Mouse (Mus musculus) heart, embryonic 11.5 days (tissue): ENCODE data around the gene Tmem116. TPM values are rescaled to one million over a fixed set of nuclear protein-coding genes. Genes with fewer than 3 reads are reported as not detected.
A peak's percentile ranks its signal among the peaks of the same experiment; 100 is the strongest.

Source experiments
- ATAC-seq: fragments of 200-750 bp; cut with Nextera tagmentation; replicated peaks from 2 replicates; pipeline ENCODE4 v1.8.0; 2017; ENCODE audit warnings: moderate library complexity; ENCODE audit not compliant: insufficient number of reproducible peaks, low FRiP score, low TSS enrichment
- H3K27ac ChIP-seq: fragments of 300-500 bp; sonication (generic); 2 replicates; pipeline ENCODE4 v1.5.1; 2014; ENCODE audit warnings: mild to moderate bottlenecking, low read depth, low read length
- H3K27me3 ChIP-seq: fragments of 300-500 bp; sonication (generic); 2 replicates; pipeline ENCODE4 v1.6.1; 2014; ENCODE audit warnings: mild to moderate bottlenecking, low read length, mixed read lengths; ENCODE audit not compliant: control insufficient read depth, insufficient read depth
- H3K36me3 ChIP-seq: fragments of 300-500 bp; sonication (generic); 2 replicates; pipeline ENCODE4 v1.6.1; 2014; ENCODE audit warnings: mild to moderate bottlenecking, low read length, moderate library complexity, mixed read lengths; ENCODE audit not compliant: control insufficient read depth, insufficient read depth
- H3K4me1 ChIP-seq: fragments of 300-500 bp; sonication (generic); 2 replicates; pipeline ENCODE4 v1.6.1; 2014; ENCODE audit warnings: low read length; ENCODE audit not compliant: control insufficient read depth, insufficient read depth
- H3K4me2 ChIP-seq: fragments of 300-500 bp; sonication (generic); 2 replicates; pipeline ENCODE4 v1.6.1; 2014; ENCODE audit warnings: mild to moderate bottlenecking, moderate library complexity
- H3K4me3 ChIP-seq: fragments of 300-500 bp; sonication (generic); 2 replicates; pipeline ENCODE4 v1.5.1; 2014; ENCODE audit warnings: low read depth, low read length
- H3K9ac ChIP-seq: fragments of 300-500 bp; sonication (generic); 2 replicates; pipeline ENCODE4 v1.6.1; 2014; ENCODE audit warnings: mild to moderate bottlenecking, low read depth, low read length, moderate library complexity
- H3K9me3 ChIP-seq: fragments of 300-500 bp; sonication (generic); replicated peaks from 2 replicates; pipeline ENCODE4 v1.6.1; 2016; ENCODE audit warnings: low read length; ENCODE audit not compliant: control insufficient read depth
- WGBS: fragments of 180-500 bp; shearing (Covaris S2); extraction: QIAGEN DNeasy Blood & Tissue Kit; methylation state at CpG from one replicate; pipeline ENCODE4 v1.1.7; 2014; ENCODE audit not compliant: insufficient replicate concordance; 5-methylcytosine and 5-hydroxymethylcytosine counted together
- polyA plus RNA-seq: library from polyadenylated mRNA; unstranded; fragments of >200 nt; fragmentation: Nextera tagmentation; extraction: Ambion mirVana; gene quantifications from 2 replicates; pipeline ENCODE4 v1.2.1, GENCODE M21; 2014

Gene Tmem116
- polyA plus RNA-seq = 3.5 and 4.0 TPM in 2 replicates

DNA sequence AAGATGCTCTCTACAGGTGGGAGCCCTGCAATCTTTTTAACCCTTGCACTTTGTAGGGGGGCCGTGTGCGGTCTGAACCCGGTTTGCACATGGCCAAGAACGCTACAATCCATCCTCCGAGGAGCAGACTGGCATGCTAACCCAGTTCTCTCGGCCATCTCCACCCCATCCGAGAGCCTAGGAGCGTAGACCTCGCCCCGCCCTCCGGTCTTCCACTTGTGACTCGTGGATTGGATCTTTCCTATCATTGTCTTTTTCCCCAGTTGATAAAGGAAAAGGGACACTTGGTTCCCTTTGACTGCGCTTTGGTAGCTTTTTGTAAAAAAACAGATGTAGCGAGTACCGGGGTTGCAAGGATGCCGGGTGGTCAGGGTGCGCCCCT lies at the start of gene Tmem116:
Gene Tmem116 (plus strand): TSS at position 250 of the 382 bp plus-strand sequence.
- 1% methylated on average over 17 of the region's 17 CpGs for WGBS
- peaks cover 25% of the 10 kb centered on the region for H3K4me1 ChIP-seq
- H3K9me3 ChIP-seq = no peaks in the 10 kb centered on the region
- H3K36me3 ChIP-seq = peaks cover 9% of the 10 kb centered on the region
- peak within 1 kb of the TSS; percentile 99 for H3K9ac ChIP-seq
- H3K4me3 ChIP-seq = peak within 1 kb of the TSS; percentile 96
- peak within 1 kb of the TSS; percentile 75 for H3K4me2 ChIP-seq
- no peaks in the 10 kb centered on the region for H3K27me3 ChIP-seq
- no peak for ATAC-seq
- H3K27ac ChIP-seq = peak within 1 kb of the TSS; percentile 97

DNA sequence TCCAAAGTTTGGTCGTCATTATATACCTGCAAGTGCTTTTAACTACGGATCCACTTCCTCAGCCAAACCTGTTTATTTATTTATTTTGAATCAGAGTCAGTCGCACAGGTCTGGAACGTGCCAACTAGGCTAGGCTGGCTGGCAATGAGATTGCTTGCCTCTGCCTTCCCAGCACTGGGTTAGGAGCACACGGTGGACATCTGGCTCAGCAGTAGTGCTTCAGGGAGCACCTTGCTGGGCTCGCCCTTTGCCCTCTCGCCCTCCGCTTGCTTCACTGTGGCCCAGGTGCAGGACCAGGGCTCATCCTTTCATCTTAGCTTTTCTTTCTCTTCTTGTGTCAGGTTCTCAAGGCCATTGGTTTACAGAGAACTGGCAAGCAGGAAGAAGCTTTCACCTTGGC lies 43.8 kb upstream of the Tmem116 start:
- Histone ChIP-seq H3K27ac (no peak overlapping the region), H3K4me3 (no peak overlapping the region), H3K4me2 (no peak overlapping the region), H3K4me1 (0 out of 2 replicates have a peak, but pooled peaks cover 3% of the 10 kb centered on the region), H3K9me3 (no peaks in the 10 kb centered on the region), H3K27me3 (no peaks in the 10 kb centered on the region), H3K9ac (no peak overlapping the region), H3K36me3 (peaks cover 12% of the 10 kb centered on the region; the same call in 1 of the 2 replicates)
- ATAC-seq = no peak
- WGBS = 90% methylated on average over 8 of the region's 8 CpGs

DNA sequence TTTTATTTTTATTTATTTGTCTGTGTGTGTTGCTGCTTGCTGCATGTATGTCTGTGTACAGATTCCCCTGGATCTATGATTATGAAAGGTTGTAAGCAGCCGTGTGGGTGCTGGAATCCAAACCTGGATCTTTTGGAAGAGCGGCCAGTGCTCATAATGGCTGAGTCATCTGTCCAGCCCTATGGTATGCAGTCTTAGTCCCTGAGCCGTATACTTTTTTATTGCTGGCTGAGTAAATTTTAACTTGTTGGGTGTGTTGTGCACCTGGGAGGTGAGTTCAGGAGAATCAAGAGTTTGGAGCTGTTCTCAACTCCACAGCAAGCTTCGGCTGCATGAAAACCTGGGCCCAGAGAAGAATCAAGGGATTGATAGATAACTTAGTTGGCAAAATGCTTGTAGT lies 40.7 kb upstream of the Tmem116 start:
- no peaks in the 10 kb centered on the region for H3K4me1 ChIP-seq
- H3K27ac ChIP-seq = no peak overlapping the region
- H3K27me3 ChIP-seq = no peaks in the 10 kb centered on the region
- no peaks in the 10 kb centered on the region for H3K9me3 ChIP-seq
- ATAC-seq = no peak
- H3K4me3 ChIP-seq = no peak overlapping the region
- no peak overlapping the region for H3K9ac ChIP-seq
- 94% methylated on average over 4 of the region's 4 CpGs for WGBS
- H3K36me3 ChIP-seq = peaks cover 30% of the 10 kb centered on the region
- no peak overlapping the region for H3K4me2 ChIP-seq

DNA sequence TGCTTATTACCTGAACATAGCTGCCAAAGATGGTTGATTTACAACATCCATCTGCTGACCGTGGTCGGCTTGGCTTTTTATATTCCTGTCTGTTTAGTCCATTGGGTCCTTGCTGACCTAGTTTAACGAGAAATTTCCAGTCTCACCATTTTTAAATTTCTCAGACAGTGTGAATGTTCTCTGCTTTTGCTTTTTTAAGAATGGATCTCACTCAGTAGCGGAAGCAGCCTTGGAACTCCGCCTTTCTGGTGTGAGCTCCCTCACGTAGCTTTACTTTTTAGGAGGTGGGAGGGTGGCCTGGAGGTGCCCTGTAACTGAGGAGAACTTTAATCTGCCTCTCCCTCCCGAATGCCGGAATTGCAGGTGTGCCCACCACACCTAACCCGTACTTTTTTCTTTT lies 31.0 kb upstream of the Tmem116 start:
- Histone ChIP-seq H3K27me3 (no peaks in the 10 kb centered on the region), H3K4me2 (no peak overlapping the region), H3K9ac (no peak overlapping the region), H3K4me1 (no peaks in the 10 kb centered on the region), H3K4me3 (no peak overlapping the region), H3K36me3 (peaks cover 56% of the 10 kb centered on the region), H3K27ac (no peak overlapping the region), H3K9me3 (no peaks in the 10 kb centered on the region)
- WGBS = 93% methylated on average over 9 of the region's 9 CpGs
- no peak for ATAC-seq

DNA sequence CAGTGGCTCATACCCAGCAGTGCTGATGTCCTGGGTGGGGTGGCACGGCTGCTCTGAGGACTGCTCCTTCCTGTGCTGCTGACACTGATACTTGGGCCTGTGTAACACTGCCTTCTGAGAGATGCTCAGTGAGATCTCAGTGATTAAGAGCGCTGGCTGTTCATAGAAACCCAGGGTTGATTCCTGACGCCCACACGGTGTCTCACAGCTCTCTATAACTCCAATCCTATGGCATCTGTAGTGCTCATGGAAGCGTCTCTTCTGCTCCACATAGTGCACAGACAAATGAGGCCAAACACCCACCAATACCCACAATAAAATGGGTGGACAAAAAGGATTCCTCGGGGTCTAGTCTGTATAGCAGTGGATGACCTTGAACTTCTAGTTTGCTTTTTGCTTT lies 28.9 kb upstream of the Tmem116 start:
- Histone ChIP-seq H3K9me3 (no peaks in the 10 kb centered on the region), H3K4me3 (no peak overlapping the region), H3K27ac (no peak overlapping the region), H3K4me1 (no peaks in the 10 kb centered on the region), H3K27me3 (no peaks in the 10 kb centered on the region), H3K9ac (no peak overlapping the region), H3K4me2 (no peak overlapping the region), H3K36me3 (peaks cover 52% of the 10 kb centered on the region)
- 88% methylated on average over 6 of the region's 6 CpGs for WGBS
- ATAC-seq = no peak

DNA sequence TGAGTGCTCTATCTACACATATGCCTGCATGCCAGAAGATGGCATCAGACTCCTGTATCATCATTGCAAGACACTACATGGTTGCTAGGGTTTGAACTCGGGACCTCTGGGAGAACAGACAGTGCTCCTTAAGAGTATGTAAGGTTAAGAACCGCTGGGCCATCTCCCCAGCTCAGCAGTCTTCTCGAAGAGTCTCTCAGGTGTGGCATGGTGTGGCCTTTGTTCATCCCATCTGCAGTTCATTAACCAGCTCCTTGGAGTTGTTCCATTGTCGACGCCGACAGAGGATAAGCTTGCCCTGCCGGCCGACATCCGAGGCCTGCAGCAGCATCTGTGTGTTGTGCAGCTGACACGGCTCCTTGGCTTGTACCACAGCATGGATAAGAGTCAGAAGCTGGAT lies 28.4 kb upstream of the Tmem116 start:
- no peak overlapping the region for H3K9ac ChIP-seq

DNA sequence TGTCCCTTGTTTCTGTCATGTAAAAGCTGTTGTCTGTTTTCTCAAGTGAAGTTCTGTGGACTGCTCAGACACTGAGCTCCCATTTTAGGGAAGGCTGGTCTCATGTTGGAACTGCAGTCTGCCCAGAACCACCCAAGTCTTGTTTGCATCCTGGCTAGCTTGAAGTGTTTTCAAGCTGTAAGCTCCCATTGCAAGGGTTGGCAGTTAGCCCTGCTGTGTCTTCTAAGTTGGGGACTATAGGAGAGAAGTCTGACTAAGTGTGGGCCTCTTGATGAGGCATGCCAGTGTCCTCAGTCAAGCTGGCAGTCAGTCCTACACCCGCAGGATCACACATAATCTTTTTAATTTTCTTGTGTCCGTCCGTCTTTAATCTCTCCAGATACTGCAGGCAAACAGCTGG lies 22.7 kb upstream of the Tmem116 start:
- H3K27me3 ChIP-seq = no peaks in the 10 kb centered on the region
- H3K4me2 ChIP-seq = no peak overlapping the region
- no peak overlapping the region for H3K27ac ChIP-seq
- no peaks in the 10 kb centered on the region for H3K9me3 ChIP-seq
- 91% methylated on average over 3 of the region's 3 CpGs for WGBS
- H3K36me3 ChIP-seq = peaks cover 71% of the 10 kb centered on the region
- no peak for ATAC-seq
- no peak overlapping the region for H3K4me3 ChIP-seq
- H3K9ac ChIP-seq = no peak overlapping the region
- H3K4me1 ChIP-seq = no peaks in the 10 kb centered on the region

More for the DNA sequence above, 28.4 kb upstream of the Tmem116 start:
- Histone ChIP-seq H3K27ac (no peak overlapping the region), H3K9me3 (no peaks in the 10 kb centered on the region), H3K36me3 (peaks cover 49% of the 10 kb centered on the region), H3K4me1 (no peaks in the 10 kb centered on the region), H3K4me3 (no peak overlapping the region), H3K4me2 (no peak overlapping the region), H3K27me3 (no peaks in the 10 kb centered on the region)
- no peak for ATAC-seq
- WGBS = 86% methylated on average over 10 of the region's 10 CpGs

DNA sequence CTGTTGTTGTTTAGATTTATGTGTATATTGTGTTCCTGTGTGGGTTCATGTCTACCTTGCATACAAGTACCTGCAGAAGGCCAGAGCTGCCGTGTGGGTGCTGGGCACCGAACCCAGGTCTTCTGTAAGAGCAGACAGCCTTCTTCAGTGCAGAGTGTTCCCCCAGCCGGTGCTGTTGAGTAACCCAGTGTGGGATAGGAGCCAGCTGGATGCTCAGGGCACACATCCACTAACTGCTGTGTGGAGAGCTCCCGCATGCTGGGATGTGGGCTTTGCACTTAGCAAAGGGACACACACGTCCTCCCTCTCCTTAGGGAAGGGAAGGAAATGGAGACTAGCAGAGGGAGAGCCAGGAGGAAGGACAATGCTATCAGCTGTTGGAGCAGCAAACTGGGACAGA lies 13.6 kb upstream of the Tmem116 start:
- no peaks in the 10 kb centered on the region for H3K9me3 ChIP-seq
- H3K27ac ChIP-seq = no peak overlapping the region
- H3K27me3 ChIP-seq = no peaks in the 10 kb centered on the region
- H3K4me3 ChIP-seq = no peak overlapping the region
- H3K4me1 ChIP-seq = no peaks in the 10 kb centered on the region
- H3K36me3 ChIP-seq = peaks cover 46% of the 10 kb centered on the region
- H3K9ac ChIP-seq = no peak overlapping the region
- ATAC-seq = no peak
- WGBS = 84% methylated on average over 5 of the region's 5 CpGs
- H3K4me2 ChIP-seq = no peak overlapping the region

DNA sequence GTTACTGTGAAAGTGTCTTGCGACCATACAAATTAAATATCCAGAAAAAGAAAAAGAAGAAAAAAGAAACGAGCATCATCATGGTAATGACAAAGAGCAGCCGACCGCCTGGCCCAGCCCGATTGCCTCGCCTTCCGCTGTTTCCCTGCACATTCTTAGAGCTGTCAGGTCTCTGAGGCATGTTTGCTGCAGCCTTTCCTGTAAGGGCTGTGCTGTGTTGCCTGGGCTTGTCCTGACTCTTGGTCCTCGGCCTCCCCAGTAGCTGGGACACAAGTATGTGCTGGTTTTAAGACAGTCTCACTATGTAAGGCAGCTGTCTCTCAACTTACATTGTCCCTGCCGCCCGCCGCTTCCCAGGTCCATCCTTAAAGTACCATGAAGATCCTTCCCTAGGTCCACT lies 12.9 kb upstream of the Tmem116 start:
- Histone ChIP-seq H3K9me3 (no peaks in the 10 kb centered on the region), H3K4me3 (no peak overlapping the region), H3K9ac (no peak overlapping the region), H3K36me3 (peaks cover 46% of the 10 kb centered on the region), H3K27ac (no peak overlapping the region), H3K27me3 (no peaks in the 10 kb centered on the region), H3K4me2 (no peak overlapping the region), H3K4me1 (no peaks in the 10 kb centered on the region)
- ATAC-seq = no peak
- WGBS = 89% methylated on average over 11 of the region's 11 CpGs
